Mouse (Mus musculus): ENCODE results near the gene Il1rapl1. TPM values are rescaled to one million over a fixed set of nuclear protein-coding genes. Genes with fewer than 3 reads are reported as not detected.

Il1rapl1 gene
- 0.56 and 0.60 TPM in 2 replicates for polyA plus RNA-seq (2015; fragmentation: Nextera tagmentation; extraction: Ambion mirVana)

- ATAC-seq (replicated peaks; ENCODE audit: low FRiP score): peak; percentile 43; the same call in 1 of the 2 replicates
- Histone ChIP-seq H3K9me3 (replicated peaks) (no peaks in the 10 kb centered on the region), H3K4me1 (no peaks in the 10 kb centered on the region), H3K27ac (no peak within 1 kb of the TSS), H3K4me2 (peak within 1 kb of the TSS; percentile 53), H3K36me3 (no peaks in the 10 kb centered on the region), H3K9ac (no peak within 1 kb of the TSS), H3K4me3 (replicated peaks) (peak within 1 kb of the TSS; percentile 43), H3K27me3 (peaks cover 4% of the 10 kb centered on the region; the same call in 1 of the 2 replicates)
- 23% methylated on average over 12 of the region's 12 CpGs for WGBS
Observed at GRCm38 (mm10) chrX:88115609-88116073, at the start of gene Il1rapl1. Gene Il1rapl1, minus strand, starts transcription at chrX:88115645.

DNA sequence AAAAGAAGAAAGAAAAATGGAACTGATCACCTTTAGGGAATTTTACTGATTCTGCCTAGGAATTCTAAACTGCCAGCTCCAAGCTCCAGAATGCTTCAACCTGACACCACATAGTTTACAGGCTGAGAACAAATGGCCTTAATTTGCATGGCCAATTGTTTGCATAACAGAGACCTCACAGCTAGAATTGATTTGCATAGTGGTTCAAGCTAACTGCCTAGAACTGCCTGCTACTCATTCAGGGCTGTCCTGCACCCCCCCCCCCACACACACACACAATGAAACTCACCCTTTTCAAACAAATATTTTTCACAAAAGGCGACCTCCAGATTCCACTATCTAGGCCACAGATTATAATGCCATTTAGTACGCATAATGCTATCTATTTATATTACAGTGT is 42.6 kb upstream of the Il1rapl1 start:
- WGBS: 41% methylated on average over 2 of the region's 2 CpGs
- H3K4me1 ChIP-seq: no peaks in the 10 kb centered on the region
- no peak overlapping the region for H3K27ac ChIP-seq
- ATAC-seq (replicated peaks; ENCODE audit: low FRiP score): no peak
- no peak overlapping the region for H3K4me3 ChIP-seq (replicated peaks)
- no peaks in the 10 kb centered on the region for H3K36me3 ChIP-seq
- H3K27me3 ChIP-seq: no peaks in the 10 kb centered on the region
- no peak overlapping the region for H3K4me2 ChIP-seq
- H3K9ac ChIP-seq: no peak overlapping the region
- no peaks in the 10 kb centered on the region for H3K9me3 ChIP-seq (replicated peaks)

- no peak overlapping the region for H3K4me3 ChIP-seq (replicated peaks)
- H3K9ac ChIP-seq: no peak overlapping the region
- H3K9me3 ChIP-seq (replicated peaks): no peaks in the 10 kb centered on the region
- WGBS: 53% methylated on average over 3 of the region's 3 CpGs
- no peak overlapping the region for H3K27ac ChIP-seq
- H3K36me3 ChIP-seq: no peaks in the 10 kb centered on the region
- H3K4me1 ChIP-seq: no peaks in the 10 kb centered on the region
- ATAC-seq (replicated peaks; ENCODE audit: low FRiP score): no peak
- no peaks in the 10 kb centered on the region for H3K27me3 ChIP-seq
- no peak overlapping the region for H3K4me2 ChIP-seq
Observed at GRCm38 (mm10) chrX:88125612-88126011, 10.2 kb upstream of the Il1rapl1 start.

- no peak overlapping the region for H3K27ac ChIP-seq
- H3K9me3 ChIP-seq (replicated peaks): no peaks in the 10 kb centered on the region
- H3K4me2 ChIP-seq: no peak overlapping the region
- no peaks in the 10 kb centered on the region for H3K4me1 ChIP-seq
- no peak overlapping the region for H3K9ac ChIP-seq
- no peaks in the 10 kb centered on the region for H3K36me3 ChIP-seq
- ATAC-seq (replicated peaks; ENCODE audit: low FRiP score): no peak
- peaks cover 4% of the 10 kb centered on the region; the same call in 1 of the 2 replicates for H3K27me3 ChIP-seq
- no peak overlapping the region for H3K4me3 ChIP-seq (replicated peaks)
- 87% methylated on average over 3 of the region's 3 CpGs for WGBS
Observed at GRCm38 (mm10) chrX:88120070-88120469, 4.6 kb upstream of the Il1rapl1 start.

- WGBS: 62% methylated on average over 3 of the region's 3 CpGs
- no peaks in the 10 kb centered on the region for H3K4me1 ChIP-seq
- H3K9ac ChIP-seq: no peak overlapping the region
- no peak overlapping the region for H3K27ac ChIP-seq
- no peak for ATAC-seq (replicated peaks; ENCODE audit: low FRiP score)
- no peaks in the 10 kb centered on the region for H3K36me3 ChIP-seq
- peaks cover 4% of the 10 kb centered on the region; the same call in 1 of the 2 replicates for H3K27me3 ChIP-seq
- no peak overlapping the region for H3K4me3 ChIP-seq (replicated peaks)
- no peaks in the 10 kb centered on the region for H3K9me3 ChIP-seq (replicated peaks)
- no peak overlapping the region for H3K4me2 ChIP-seq
Observed at GRCm38 (mm10) chrX:88117858-88118257, 2.4 kb upstream of the Il1rapl1 start.

DNA sequence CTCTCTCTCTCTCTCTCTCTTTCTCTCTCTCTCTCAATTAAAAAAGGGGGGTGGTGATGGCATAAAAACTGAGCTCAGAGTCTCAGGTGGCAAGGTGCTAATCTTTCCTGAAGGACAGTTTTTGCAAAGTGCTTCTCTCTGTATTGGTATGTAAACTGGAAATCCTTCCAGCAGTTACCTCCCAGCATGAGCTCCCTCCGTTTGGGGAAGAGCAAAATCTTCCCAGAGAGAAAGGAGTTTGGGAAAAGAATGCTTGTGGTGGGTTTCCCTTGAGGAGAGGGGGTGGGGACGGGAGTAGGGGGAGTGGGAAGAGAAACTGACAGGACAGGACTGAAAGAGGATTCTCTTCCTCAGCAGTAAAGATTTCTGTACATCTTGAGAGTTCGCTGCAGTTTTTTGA is 881 bp upstream of the Il1rapl1 start:
- Histone ChIP-seq H3K4me1 (no peaks in the 10 kb centered on the region), H3K36me3 (no peaks in the 10 kb centered on the region), H3K9ac (no peak overlapping the region), H3K27me3 (peaks cover 4% of the 10 kb centered on the region; the same call in 1 of the 2 replicates), H3K27ac (no peak overlapping the region), H3K4me2 (peak overlapping the region; percentile 53), H3K9me3 (replicated peaks) (no peaks in the 10 kb centered on the region), H3K4me3 (replicated peaks) (peak overlapping the region; percentile 43)
- WGBS: 4% methylated on average over 3 of the region's 3 CpGs
- ATAC-seq (replicated peaks; ENCODE audit: low FRiP score): no peak

GRCm38 (mm10) chrX:88113561-88113960 is 1.9 kb downstream of the Il1rapl1 start:
- 58% methylated on average over 6 of the region's 6 CpGs for WGBS
- Histone ChIP-seq H3K9me3 (replicated peaks) (no peaks in the 10 kb centered on the region), H3K4me2 (0 out of 2 replicates have a peak overlapping the region, but pooled peaks have one; percentile 9), H3K36me3 (no peaks in the 10 kb centered on the region), H3K4me1 (no peaks in the 10 kb centered on the region), H3K27me3 (peaks cover 4% of the 10 kb centered on the region; the same call in 1 of the 2 replicates), H3K27ac (no peak overlapping the region), H3K4me3 (replicated peaks) (no peak overlapping the region), H3K9ac (no peak overlapping the region)
- ATAC-seq (replicated peaks; ENCODE audit: low FRiP score): no peak

GRCm38 (mm10) chrX:88112254-88112653 is 3.2 kb downstream of the Il1rapl1 start:
- H3K9ac ChIP-seq: no peak overlapping the region
- no peaks in the 10 kb centered on the region for H3K9me3 ChIP-seq (replicated peaks)
- WGBS: 45% methylated on average over 2 of the region's 2 CpGs
- H3K27me3 ChIP-seq: peaks cover 4% of the 10 kb centered on the region; the same call in 1 of the 2 replicates
- no peaks in the 10 kb centered on the region for H3K4me1 ChIP-seq
- H3K4me2 ChIP-seq: no peak overlapping the region
- no peak overlapping the region for H3K4me3 ChIP-seq (replicated peaks)
- H3K27ac ChIP-seq: no peak overlapping the region
- no peak for ATAC-seq (replicated peaks; ENCODE audit: low FRiP score)
- no peaks in the 10 kb centered on the region for H3K36me3 ChIP-seq

DNA sequence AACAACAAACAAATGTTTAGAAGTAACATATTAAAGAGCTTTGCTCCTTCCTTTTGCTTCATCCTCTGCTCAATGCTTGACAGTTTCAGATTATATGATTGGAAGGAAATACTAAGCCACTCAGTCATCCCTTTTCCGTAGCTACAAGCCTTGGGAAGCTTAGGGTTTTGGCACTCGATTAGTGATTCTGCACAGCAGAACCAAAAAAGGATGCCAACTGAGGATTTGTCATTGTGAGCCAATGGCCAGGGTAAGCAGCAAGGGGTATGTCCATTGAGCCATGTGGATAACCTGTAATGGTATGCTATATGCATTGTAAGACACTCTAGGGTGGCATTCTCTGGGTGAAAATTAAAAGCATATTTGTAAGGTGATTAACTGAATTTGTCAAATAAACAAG is 5.7 kb downstream of the Il1rapl1 start:
- Histone ChIP-seq H3K9ac (no peak overlapping the region), H3K36me3 (no peaks in the 10 kb centered on the region), H3K4me1 (no peaks in the 10 kb centered on the region), H3K27me3 (no peaks in the 10 kb centered on the region), H3K27ac (no peak overlapping the region), H3K4me2 (no peak overlapping the region), H3K4me3 (replicated peaks) (no peak overlapping the region), H3K9me3 (replicated peaks) (no peaks in the 10 kb centered on the region)
- ATAC-seq (replicated peaks; ENCODE audit: low FRiP score): no peak
- 83% methylated on average over 2 of the region's 2 CpGs for WGBS

DNA sequence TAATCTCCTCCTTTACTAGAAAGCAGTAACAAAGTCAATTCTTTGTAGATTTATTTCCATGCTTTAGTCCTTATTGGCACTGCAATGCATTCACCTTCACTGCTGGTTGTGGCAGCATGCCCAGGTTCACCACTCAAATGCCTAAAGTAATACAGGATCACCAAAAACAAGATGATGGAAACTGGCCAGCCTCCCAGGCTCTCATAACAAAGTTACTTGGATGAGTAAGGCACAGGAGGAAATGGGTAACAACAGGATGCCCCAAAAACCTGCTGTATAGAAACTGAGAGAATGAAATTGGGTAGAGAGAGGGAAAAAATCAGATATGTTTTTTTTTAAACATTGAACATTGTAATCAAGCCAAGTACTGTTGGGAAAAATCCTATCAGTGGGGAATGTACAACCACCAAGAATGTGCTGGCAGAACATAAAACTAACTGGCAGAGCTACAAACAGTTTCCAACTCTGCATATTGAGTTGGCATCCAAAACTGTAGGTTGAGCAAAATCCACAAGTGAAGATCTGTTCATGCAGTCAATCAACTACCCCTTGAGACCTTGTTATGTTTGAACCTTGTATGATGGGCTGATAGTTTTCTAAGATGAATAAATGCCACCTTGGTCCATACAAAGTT is 21.4 kb downstream of the Il1rapl1 start:
- Histone ChIP-seq H3K9ac (no peak overlapping the region), H3K4me2 (no peak overlapping the region), H3K27ac (no peak overlapping the region), H3K4me1 (no peaks in the 10 kb centered on the region), H3K36me3 (no peaks in the 10 kb centered on the region), H3K27me3 (no peaks in the 10 kb centered on the region), H3K9me3 (replicated peaks) (no peaks in the 10 kb centered on the region), H3K4me3 (replicated peaks) (no peak overlapping the region)
- ATAC-seq (replicated peaks; ENCODE audit: low FRiP score): no peak

GRCm38 (mm10) chrX:88089873-88090272 is 25.6 kb downstream of the Il1rapl1 start:
- no peak for ATAC-seq (replicated peaks; ENCODE audit: low FRiP score)
- H3K9ac ChIP-seq: no peak overlapping the region
- no peak overlapping the region for H3K4me3 ChIP-seq (replicated peaks)
- H3K4me2 ChIP-seq: no peak overlapping the region
- 85% methylated on average over 2 of the region's 2 CpGs for WGBS
- H3K27ac ChIP-seq: no peak overlapping the region
- no peaks in the 10 kb centered on the region for H3K36me3 ChIP-seq
- H3K9me3 ChIP-seq (replicated peaks): no peaks in the 10 kb centered on the region
- H3K27me3 ChIP-seq: no peaks in the 10 kb centered on the region
- no peaks in the 10 kb centered on the region for H3K4me1 ChIP-seq

- 56% methylated on average over 7 of the region's 7 CpGs for WGBS
- no peaks in the 10 kb centered on the region for H3K4me1 ChIP-seq
- H3K4me3 ChIP-seq (replicated peaks): no peak overlapping the region
- H3K27me3 ChIP-seq: no peaks in the 10 kb centered on the region
- no peaks in the 10 kb centered on the region for H3K36me3 ChIP-seq
- no peak for ATAC-seq (replicated peaks; ENCODE audit: low FRiP score)
- H3K9ac ChIP-seq: no peak overlapping the region
- no peaks in the 10 kb centered on the region for H3K9me3 ChIP-seq (replicated peaks)
- no peak overlapping the region for H3K27ac ChIP-seq
- H3K4me2 ChIP-seq: no peak overlapping the region
Observed at GRCm38 (mm10) chrX:88072741-88073419, 42.6 kb downstream of the Il1rapl1 start.
